Mouse (Mus musculus) megakaryocyte-erythroid progenitor cell, adult 5-6 weeks (primary cell): Measurements from ENCODE around the gene Slc16a2. TPM values are rescaled to one million over a fixed set of nuclear protein-coding genes. Genes with fewer than 3 reads are reported as not detected.

Experiments used
- ATAC-seq: replicated peaks from 2 replicates; pipeline ENCODE4 v1.8.0; 2016; ENCODE audit warnings: mild to moderate bottlenecking, inconsistent platforms; ENCODE audit not compliant: severe bottlenecking, poor library complexity, low FRiP score, low TSS enrichment
- total RNA-seq, 2 experiments: library from RNA; stranded (forward) in 1 of 2; stranded (reverse) in 1 of 2; fragments of 200-1000, 215-1000 nt in 1 of 2; fragments of >200 nt in 1 of 2; fragmentation: Nextera tagmentation in 1 of 2; gene quantifications; 2 replicates each; pipeline ENCODE4 v1.2.3; 2014 to 2017

Gene Slc16a2
- total RNA-seq, 2 experiments from 2014 or later = 0.05 TPM; not detected in 1

DNA sequence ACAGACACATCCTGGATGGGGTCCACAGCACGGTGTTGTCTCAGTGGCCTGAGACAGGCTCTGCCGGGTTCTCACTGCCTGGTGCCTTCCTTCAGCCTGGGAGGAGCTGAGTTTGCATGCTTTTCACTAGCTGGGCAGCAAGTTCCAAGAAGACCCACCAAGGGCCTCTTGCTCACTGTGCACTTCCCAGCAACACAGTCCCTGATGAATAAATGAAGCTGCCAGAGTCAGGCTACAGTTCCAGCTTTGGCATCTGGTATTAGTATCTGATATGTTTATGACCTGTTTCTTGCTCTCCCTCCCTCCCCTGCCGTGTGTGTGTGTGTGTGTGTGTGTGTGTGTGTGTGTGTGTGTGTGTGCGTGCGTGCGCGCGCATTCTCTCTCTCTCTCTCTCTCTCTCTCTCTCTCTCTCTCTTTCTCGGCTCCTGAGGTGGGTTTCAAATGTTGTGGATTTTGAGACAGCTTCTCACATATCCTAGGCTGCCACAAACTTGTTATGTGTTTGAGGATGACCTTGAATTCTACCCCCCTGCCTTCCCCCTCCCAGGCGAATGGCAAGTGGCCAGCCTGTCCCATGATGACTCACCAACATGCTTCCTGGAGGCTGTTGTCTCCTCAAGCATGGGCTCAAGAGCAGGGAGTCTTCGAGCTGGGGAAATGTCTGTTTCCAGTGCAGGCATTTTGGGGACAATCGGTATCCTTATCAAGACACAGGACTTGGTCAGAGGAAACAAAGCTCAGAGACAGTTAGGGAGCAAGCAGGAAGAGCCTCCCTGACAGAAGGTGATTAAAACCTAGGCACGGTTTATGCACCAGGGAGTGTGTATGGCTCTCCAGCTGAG lies 80.3 kb downstream of the Slc16a2 start:
- ATAC-seq = no peak

DNA sequence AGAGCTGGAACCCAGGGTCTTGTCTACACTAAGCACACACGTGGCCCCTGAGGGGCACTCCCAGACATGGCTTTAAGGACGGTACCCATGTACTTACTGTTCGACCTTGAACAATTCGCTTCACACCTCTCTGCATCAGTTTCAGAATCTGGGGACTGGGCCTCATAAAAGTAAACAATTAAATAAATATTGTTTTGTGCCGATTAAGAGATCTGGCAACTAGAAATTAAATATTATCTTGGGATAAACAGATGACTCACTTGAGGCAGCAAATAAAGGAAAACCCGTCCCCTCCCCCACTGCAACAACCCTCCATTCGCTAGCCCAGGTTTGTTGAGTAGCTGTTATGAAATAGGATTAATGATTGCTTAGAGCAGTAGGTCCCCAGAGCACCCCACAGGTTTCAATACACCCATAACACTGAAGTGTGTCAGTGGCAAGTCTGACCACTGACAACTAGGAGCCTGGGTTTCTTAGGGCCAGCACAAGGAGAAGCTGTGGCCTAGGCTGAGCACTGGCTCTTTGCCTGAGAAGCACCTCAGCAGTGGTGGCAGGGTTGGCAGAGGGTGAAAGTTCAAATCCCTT lies 87.7 kb downstream of the Slc16a2 start:
- ATAC-seq = no peak

DNA sequence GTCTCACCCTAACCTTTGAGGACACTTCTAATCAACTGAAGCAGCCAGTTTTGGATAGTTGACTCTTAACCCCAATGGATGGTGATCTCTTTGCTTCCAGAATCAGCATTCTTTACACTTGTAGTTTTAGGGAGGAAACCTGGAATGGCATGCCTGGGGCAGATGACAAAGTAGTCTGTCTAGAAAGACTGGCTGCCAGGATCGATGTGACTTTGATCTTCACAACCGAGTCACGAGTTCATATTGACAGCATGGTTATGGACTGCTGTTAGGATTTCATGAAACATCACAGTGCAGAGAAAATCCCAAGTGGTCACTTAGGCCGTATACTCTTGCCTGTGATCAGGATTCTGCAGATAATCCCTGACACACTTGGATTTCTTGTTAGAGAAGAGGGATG lies 88.7 kb downstream of the Slc16a2 start:
- ATAC-seq = no peak

DNA sequence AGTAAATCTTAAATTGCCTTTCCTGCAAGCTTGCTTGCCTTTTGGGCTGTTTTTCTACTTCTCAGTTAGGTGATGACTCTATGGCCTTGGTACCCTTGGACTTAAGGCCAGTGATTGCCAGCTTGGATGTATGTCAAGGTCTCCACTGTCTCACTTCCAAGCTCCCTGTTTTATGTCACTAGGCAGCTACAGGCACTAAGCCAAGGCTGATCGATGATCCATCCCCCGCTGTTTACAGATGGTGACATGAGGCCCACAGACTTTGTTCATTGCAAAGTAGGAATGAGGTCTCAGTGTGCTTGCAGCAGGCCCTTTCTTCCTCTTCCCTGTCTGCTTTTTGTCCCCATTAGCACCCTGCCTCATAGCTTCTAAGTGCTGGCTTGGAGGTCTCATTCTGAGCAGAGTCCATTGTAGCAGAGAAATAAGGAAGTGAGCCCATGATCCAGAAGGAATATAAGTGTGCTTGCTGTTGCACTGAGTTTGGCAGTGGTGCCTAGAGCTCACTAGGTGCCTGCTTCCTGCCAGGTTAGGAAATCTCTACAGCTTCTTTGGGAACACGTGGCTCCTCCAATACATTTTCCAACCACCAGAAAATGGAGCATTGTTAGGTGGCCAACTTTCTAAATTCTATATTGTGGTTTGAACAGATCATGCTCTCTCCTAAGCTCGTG lies 89.6 kb downstream of the Slc16a2 start:
- ATAC-seq = no peak

DNA sequence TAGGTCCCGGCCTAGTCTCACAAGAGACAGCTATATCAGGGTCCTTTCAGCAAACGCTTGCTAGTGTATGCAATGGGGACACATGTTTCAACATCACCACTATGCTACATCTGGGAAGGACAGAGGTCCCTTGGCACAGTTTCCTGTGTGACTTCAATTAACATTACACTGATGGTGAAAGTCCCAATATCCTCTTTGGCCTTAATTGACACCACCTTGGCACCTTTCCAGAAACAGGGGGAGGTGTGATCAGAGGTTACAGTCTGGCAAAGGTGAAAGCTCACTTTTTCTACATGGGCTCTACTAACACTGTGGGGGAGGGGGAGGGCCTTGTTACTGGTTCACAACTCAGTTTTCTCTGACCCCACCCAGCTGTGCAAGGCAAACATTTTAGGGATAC lies 99.3 kb downstream of the Slc16a2 start:
- no peak for ATAC-seq

DNA sequence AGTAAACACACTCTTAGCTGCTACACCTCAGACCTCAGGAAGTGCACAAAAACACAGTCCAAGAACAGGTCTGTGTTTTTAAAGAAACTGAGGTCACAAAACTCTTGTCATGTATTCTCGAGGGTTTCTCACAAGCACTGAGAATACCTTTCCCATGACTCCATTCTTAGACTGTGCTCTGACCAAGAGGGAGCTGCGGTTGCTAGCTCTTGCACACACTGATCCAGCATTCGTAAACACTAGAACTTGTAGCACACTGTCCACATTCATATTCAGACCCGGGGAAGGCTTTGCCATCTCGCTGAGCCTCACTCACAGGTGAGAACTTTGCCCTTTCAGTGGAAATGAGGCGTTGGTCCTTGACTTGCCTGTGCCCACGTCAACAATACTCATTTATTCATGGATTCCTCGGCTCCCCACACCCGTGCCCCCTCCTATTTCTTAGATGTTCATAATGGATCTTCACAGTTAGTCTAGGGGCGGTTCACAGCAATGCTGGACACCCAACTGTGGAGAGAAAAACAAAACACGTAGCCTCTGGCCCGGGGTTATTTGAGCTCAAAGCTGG lies 102.1 kb downstream of the Slc16a2 start:
- no peak for ATAC-seq

DNA sequence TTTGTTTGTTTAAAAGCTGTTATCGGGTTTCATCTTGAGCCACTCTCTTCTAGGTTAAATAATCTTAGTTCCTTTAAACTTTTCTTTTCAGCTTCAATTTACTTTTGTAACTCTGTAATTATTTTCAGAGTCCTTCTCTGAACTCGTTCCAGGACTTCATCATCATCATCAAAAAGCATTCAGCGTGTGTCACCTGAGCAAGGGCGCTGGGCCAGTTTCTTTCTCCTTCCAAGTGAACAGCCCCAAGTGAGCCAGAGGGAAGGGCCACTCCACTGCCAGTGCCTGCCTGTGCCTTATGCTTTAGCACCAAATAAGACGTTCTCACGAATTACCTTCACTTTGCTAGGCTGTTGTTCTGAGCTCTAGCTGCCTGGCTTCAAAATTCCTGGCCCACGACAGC lies 108.9 kb downstream of the Slc16a2 start:
- ATAC-seq = no peak

DNA sequence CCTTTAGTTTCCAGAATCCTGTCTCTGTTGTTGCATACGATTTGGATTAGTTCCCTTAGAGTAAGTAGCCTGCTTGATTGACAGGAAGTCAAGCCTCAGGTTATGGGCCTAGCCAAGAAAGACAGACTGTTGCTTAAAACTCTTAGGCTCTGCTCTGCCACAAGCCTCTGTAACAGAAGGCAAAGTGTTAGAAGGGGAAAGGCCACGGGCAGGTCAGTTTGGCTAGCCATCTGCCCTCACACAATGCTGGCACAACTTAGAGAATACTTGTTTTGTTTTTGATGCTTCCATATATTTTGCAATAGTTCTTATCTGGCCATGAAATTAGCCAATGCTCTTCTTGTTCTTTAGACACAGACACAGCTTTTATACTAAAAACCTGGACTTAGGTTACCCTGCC lies 112.1 kb downstream of the Slc16a2 start:
- no peak for ATAC-seq

DNA sequence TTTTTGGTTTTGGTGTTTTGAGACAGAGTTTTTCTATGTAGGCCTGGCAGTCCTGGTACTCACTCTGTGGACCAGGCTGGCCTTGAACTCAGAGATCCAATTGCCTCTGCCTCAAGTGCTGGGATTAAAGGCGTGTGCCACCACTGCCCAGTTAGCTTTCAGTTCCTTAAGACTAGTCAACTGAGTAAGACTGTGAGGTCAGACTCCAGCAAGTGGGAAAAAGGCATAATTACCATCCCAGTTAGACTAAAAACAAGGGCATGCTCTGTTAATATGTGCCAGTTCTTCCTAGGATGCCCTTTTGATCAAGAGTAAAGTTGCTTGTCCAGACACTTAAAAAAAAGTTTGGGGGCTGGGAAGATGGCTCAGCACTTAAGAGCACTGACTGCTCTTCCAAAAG lies 113.2 kb downstream of the Slc16a2 start:
- no peak for ATAC-seq

DNA sequence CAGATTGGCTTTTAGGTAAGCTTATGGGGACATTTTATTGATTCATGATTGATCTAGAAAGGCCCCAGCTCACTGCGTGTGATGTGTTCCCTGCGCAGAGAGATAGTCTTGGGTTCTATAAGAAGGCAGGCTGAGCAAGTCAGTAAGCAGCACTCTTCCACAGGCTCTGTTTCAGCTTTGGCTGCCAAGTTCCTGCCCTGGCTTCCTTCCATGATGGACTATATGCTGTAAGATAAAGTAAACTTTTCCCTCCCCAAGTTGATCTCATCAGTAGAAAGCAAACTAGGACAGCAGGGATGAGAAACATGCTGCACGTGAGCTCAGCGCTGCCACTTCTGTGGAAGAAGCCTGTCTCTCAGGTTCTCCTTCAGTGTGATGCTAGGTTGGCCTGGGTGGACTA lies 117.2 kb downstream of the Slc16a2 start:
- 0 out of 2 replicates have a peak, but pooled peaks have one; percentile 14 for ATAC-seq

DNA sequence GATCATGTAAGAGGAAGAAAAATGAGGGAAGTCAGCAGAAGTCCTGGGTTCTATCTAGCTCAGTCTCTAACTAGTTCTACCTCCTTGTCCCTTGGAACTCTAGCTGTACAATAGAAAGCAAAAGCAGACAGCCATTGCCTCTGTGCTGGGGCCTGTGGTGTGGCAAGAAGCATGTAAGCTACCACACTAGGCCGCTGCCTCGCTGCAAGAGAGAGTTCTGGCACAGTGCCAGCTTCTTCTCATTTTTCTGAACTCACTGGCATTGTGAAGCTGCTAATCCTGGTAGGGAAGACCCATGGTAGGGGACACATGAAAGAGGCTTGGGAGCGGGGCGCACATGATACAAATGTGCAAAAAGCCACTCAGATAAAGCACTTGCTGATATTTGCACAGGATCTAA lies 117.8 kb downstream of the Slc16a2 start:
- ATAC-seq = peak; percentile 65

DNA sequence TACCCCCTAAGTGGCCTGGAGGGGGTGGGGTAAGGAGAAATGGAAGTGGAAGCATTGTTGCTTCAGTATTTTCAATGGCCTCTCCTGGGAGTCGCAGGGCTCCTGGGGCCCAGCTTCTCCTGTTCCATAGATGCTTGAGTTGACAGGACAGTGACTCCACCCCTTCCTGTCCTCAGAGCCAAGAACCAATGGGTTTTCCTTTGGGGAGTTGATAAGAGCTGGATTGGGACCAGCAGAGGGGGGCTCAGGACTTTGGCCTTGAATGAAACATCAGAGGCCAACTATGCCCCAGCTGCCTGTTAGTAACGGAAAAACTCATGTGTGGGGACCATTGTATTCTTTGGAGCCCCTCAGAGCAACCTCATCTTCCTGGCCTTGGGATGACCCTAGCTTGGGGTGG lies 124.0 kb downstream of the Slc16a2 start:
- ATAC-seq = no peak

DNA sequence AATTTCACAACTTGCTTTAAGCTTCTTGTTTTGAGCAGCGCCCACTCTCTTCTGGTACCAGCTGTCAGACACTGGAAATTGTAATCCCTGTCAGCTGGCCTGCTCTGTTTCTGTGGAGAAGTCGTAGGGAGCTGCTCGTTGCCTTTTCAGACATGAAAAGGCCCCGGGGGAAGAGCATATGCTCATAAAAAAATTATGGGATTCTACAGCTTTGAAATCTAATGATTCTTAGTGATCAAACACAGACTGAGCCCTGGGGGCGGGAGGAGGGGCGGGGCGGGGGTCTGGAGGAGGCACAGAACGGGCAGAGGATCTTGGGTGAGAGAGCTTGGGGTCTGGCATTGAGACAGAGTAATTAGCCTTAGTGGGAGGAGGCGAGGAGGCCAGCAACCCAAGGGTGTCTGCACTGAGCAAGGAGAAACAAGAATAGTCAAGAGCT lies 125.7 kb downstream of the Slc16a2 start:
- no peak for ATAC-seq

DNA sequence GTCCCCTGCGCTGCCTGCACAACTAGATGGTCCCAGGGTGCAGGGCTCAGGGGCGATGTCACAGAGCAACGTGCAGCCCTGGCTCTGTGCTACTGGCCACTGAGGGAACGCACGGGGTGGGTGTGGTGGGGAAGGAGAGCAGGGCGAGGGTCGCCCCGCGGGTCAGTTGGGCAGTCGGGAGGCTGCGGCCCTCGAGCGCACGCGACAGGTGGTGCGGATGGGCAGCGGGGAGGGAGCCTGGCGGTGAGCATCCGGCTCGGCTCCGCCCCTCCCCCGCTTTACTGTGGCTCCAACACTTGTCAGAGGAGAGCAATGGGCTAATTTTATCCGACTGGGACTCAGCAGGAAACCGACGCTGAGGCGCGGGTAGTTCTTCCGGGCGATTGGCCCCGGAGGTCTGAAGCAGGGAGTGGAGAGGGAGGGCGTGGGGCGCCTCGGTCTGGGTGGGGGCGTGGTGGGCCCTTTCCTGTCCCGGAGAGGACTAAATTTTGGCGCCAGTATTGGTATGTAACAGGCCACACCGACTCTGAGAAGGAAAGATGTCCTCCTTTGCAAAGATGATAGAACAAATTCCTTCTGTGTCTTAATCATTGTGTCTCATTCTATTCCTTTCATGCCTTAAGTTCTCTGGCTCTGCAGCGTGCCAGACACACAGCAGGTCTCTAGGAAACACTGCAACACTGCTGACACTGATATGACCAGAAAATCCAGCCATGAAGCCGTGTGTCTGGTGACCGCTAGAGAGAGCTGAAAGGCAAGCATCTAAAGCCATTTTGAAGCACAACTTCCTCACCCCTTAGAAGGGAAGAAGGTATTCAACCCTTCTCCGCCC lies 126.4 kb downstream of the Slc16a2 start:
- peak; percentile 89 for ATAC-seq

DNA sequence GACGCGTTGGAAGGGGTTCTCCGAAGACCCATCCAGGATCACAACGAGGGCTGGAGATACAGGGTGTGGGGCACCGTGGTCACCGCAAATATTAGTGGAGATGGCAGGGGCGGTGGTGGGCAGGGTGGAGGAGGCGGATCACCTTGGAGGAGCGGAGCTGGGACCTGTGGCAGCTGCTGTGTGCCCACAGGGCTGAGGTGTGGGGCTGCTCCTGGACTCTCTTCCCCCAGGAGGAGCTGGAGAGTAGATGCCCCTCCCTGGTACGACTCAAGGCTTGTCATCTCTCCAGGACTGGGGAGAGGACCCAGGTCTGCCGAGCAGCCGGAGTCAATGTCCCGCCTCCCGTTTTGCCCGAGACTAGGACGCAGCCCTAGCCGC lies 127.0 kb downstream of the Slc16a2 start:
- no peak; the same call in 1 of the 2 replicates for ATAC-seq

DNA sequence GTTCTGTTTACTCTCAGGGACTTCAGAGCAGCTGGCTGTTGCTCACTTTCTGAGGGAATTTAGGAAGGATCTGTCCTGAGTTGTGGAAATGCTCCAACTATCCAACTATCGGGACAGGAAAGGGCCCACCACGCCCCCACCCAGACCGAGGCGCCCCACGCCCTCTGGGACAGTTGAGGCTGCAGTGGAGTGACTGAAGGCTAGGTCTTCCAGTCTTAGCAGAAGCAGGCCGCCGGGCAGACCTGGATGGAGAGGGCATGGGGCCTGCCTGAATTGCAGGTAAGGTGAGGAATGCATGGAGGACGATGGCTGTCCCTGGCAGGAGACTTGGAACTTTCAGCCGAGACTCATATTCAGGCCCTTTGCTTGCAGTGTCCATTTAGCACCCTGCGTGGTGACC lies 127.4 kb downstream of the Slc16a2 start:
- ATAC-seq = no peak

DNA sequence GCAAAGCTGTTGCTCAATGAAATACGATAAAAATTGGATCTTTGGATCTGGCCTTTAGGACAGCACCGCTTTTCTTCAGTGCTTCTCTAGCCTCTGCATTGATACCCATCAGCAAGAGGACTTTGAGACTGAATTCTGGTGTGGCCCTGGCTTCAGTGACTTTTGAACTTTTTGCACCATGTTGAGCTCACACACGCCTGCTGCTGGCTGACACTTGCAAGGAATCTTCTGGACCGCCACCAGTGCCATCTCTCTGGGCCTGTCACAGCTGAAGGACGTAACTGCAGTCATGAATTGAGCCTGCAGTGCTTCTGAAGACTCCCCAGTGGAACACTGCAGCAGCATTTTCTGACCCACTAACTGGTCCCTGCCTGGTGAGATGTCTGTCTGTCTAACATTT lies 128.9 kb downstream of the Slc16a2 start:
- ATAC-seq = no peak

DNA sequence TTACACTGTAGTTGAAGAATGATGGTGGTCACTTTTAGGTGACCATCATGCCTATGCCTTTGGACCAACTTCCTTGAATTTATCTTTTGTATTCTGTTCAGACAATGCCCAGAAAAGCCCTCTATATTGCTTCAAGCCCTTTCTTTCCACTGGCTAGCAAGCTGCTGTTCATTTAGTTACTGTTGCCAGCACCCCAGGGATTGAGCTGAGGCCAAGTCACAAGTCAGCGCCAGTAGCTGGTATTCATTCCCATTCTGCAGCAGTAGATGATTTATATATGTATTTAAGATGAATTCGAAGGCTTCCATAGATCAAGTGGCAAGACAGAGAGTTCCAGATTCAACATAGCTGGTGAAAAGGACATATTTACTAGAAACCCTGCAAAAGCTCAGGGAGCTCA lies 133.2 kb downstream of the Slc16a2 start:
- no peak for ATAC-seq

DNA sequence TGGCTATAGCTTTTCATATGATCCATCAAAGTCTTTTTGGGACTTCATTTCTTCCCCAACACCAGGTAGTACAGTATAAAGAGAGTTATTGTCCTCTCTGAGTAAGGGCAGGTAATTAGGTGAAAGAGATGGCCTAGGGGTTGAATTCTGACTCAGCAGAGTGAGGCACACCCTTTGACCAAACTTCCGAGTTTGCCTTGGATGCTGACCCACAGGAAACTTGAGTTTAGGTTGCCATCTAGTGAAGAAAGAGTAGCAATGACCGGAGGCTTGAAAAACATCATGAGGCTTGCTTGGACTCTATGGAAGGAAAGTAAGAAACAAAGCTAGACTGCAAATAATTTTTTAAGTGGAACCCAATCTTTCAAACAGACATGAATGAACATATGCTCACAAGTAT lies 147.1 kb downstream of the Slc16a2 start:
- ATAC-seq = no peak

DNA sequence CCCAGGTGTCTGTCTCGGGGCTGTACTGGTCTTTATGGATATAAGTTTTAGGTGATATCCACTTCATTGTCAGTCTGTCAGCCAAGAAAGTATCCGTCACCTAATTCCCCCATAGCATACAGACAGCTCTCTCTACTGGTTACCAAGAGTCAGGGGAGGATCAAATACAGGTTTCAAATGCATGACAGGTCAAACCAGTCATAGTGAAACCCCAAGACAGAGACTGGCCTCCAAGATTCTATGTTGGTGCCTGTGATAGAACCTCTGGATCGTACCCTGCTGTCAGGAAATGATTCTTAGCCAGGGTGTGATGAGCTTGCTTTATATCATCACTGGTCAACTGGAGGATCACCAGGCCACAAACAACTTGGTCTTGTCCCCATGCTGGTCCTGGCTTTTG lies 148.0 kb downstream of the Slc16a2 start:
- no peak for ATAC-seq
